Mouse (Mus musculus) left cerebral cortex, adult 18-20 months (tissue): ENCODE measurements at regions not wholly inside any gene's neighbourhood (a gene's known extent, or its start where the extent isn't known, plus 50 kb on each side); places are given as distances from the start of the nearest gene placed in this dataset.

Experiments used
- DNase-seq, 2 experiments: peaks; one replicate each; pipeline ENCODE4 v3.0.0; 2021 to 2022; ENCODE audit warnings: low spot score in 2 of 2, mixed read lengths in 1 of 2

DNA sequence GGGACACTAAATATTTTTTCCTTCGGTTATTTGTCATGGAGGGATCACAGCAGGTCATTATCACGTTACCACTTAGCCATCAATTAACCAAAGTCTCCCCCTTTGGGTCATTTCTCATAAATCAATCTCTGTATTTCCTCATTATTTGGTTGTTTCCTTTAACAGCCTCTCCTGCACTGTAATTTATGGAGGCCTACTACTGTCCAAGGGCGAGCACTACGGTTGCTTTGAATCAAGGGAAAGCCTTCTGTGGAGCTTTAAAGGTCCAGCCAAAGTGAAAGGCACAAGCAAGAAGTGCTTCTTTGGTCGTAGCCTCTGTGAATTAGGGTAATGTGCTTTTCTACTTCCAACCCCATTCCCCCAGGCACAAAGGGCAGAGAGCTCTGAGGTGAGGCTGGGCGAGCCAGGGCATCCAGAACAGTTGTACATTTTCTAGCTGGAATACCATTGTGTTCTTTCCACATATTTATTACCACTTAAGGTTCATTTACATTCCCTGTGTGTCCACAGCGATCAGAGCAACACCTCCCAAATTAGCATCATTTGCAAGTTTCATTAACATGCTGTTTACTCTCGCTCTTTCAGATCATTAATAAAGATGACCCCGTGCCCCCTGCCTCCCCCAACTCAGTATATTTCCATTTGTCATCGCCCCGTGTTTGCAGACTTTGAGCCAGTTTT lies 207.5 kb upstream of the Ppp2r3a start:
- DNase-seq, result no peak

DNA sequence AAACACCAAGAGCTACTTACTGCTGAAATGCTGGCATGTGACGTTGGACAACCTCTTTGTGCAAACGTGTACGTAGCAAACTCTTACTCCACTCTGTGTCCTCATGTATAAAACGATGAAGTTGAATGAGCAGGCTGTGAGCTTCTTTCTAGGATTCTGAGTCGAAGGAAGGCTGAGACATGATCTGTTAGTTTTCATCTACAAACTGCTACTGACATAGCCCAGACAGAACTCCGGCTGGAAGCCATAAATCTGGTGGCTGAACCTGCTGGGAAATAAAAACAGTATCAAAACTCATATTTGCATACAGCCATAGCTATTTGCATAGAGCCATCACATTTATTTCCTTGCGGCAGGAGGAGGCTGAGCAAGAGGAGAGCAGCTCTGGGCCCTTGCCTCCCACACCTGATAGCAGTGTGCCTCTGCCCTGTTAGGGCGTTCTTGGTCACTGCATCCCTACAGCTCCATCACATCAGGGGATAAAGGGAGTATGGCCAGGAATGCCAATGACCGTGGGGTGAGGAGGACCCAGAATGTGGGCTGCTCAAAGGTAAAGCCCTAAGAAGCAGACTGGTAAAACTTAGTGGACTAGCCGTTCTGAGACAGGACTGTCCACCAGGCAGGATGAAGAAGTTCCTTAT lies 206.8 kb upstream of the Ppp2r3a start:
- no peak for DNase-seq

DNA sequence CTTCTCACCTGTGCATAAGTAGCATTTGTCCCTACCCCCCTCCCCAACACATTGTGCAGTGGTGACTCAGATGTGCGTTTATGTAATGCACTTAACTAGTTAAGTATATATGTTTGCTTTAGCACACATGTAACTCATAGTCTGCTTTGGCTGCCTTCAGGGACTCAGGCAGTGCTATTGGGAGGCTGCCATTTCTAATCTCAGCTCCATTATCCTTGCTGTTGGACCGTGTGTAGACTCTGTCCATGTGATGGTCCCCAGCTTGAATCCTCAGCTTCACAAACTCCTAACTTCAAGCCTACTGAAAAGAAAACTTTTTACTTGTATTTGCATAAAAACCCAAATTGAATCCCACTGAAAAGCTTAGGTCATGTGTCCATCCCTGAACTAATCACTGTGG lies 194.7 kb upstream of the Ppp2r3a start:
- DNase-seq, result no peak

DNA sequence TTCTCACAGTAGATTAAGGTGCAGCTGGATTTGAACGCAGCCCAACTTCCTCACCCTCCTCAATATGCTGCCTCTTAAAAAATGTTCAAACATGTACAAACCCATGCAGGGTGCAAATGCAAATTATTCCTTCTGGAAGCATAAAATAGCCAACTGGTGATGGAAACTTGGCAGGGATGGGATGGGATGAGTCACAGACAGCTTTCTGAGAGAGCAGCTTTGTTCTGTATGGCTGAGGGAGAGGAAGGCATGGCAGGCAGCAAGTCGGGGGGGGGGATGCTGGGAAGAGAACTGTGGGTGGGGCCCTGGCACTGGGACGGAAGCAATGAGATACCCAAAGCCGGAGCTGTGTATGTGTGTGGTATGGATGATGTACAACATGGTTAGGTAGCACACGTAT lies 194.2 kb upstream of the Ppp2r3a start:
- DNase-seq, result peak; percentile 70 to 81

DNA sequence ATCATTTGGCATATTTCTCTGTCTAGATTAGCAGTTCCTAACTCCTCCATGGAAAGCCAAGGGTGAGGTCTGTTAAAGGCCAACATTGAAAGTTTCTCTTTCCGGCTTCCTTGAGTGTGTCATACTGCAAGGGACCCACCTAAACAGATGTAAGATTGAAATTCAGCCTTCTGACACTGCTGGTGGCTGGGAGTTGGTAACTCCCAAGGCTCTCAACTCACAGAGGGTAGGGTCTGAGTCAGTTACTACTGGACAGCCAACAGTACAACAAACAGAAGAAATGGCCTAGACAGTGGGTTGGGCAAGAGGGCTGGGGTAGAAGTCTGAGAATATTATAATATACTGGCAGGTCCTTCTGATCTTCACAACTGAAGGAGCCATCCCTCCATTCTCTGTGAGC lies 193.7 kb upstream of the Ppp2r3a start:
- no peak for DNase-seq

DNA sequence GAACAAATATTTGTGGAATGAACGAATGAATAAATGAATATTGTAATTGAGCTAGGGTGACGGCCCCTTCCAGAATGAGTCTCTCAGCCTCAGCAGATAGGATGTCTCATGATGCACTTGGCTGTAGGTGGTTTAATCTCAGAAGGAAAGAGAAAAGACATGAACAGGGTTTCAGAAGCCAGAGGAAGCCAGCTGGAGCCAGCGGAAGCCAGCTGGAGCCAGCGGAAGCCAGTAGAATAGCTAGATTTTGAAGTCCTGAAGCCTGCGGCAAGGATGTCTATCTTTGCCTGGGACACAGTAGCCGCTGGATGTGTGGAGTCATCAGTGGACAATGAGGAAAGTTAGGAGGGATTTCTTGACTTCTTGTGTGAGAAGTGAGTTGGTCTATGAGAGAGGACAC lies 188.3 kb upstream of the Ppp2r3a start:
- no peak for DNase-seq

DNA sequence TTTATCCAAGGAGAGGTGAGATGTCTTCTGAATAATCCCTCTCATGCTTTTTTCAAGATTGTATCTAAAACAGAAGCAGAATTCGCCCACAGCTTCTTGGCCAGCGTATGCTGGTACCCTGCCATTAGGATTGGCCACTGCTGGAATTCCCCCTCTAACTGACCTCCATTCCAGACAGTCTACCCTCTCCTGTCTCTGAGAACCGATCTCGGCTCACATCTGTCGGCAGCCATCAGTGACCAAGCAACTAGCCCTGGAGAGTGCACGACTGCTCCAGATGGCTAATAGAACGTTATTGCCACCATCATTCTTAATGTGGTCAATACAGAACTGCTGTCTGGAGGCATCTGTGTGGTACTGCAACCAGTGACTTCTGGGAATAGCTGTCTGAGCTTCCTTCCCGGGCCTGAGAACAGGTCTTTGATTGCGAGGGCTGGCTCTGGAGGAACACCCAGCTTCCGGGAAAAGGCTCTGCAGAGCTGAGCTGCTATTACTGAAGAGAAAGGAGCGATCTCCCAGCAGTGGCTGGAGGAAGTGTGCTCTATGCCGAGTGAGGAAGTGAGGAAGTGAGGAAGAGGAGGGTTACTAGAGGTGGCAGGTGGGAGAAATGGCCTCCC lies 187.1 kb upstream of the Ppp2r3a start:
- DNase-seq, result no peak

DNA sequence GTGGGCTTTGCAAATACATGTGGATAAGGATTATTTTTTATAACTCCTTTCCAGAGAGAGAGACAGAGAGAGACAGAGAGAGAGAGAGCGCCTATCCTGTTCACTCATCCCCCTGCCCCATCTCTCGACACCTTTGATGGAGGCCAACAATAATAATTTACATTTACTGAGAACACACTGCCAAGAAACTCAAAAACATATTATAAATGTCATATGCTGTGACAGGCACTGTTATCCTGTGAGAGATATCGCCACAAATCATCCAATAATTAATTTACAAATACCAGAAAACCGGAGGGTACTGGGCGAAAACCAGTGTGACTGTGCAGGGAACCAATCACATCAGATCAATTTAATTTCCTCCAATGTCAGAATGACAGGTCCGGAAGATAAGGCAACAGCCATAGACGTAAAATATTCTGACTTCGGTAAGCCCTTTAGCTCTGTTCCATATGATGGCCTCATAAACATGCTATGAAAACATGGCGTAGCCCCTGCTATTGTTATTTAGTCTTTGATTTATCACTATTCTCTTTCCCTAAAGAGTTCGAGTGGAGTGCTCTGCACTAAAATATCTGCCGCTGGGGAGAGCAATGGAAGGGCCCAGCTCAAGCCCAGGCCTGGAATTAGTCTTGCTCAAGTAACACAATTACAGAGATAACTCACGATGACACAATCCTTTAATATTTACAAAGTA lies 173.5 kb upstream of the Ppp2r3a start:
- no peak for DNase-seq

DNA sequence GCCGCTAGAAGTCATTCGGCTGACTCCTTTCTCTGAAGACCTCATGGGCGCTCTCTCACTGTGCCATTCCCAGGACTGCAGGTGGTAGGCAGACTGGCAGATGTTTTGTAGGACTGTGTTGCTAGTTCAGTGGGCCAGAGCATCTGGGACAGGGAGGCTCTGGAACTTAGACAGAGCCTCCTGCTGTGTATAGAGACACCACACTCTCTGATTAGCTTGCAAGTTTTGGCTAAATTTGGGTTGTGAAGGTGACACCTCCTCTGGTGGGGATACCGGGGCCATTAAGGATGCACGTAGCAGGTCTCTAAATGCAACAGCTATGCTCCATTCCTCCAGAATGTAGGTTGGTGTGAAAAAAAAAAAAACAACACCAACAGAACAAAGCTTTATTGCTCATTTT lies 171.4 kb upstream of the Ppp2r3a start:
- DNase-seq, result peak; percentile 31 to 42

DNA sequence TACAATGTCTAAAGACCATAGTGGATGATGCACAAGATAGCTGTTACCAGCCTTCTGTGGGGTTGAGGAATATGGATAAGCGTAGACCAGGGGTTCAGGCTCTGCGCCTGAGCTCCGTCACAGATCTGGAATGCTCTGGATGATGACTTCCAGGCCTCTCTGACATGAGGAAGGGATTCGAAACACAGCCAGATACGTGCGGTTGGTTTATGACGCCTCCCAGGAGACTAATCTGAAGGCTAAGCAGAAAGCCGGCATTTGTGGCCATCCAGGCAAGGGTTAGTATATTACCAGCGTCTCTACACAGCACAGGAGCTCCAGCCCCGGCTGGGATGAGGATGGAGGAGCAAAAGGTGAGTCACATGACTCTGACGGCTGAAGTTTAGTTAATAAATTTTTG lies 170.4 kb upstream of the Ppp2r3a start:
- DNase-seq, result no peak

DNA sequence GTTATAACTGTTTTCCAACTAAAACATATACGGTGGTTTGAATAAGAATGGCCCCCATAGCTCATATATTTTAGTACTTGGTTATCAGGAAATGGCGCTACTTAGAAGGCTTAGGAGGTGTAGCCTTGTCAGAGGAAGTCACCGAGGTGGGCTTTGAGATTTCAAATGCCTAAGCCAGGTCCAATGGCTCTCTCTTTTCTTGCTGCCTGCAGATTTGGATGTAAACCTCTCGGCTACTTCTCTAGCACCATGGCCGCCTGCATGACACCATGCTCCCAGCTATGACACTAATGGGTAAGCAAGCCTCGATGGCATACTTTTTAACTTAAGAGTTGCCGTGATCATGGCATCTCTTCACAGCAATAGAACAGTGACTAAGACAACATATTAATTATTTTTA lies 169.5 kb upstream of the Ppp2r3a start:
- DNase-seq, result no peak

DNA sequence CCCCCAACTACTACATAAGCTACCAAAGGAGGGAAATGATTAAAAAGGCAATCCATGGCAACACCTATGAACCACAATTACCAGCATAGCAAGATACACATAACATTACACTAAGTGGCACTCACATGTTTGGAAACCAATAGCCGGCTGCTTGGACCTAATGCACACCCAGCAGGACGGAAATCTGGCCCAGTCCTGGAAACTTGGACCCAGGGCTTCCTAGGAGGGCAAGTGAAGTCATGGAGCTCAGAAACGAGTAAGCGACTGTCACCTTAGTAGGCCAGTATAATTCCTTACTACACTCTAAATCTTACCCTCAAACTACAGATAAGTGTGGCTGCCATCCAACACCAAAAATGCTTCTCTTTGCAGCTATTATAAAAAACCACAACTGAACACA lies 168.6 kb upstream of the Ppp2r3a start:
- no peak for DNase-seq

DNA sequence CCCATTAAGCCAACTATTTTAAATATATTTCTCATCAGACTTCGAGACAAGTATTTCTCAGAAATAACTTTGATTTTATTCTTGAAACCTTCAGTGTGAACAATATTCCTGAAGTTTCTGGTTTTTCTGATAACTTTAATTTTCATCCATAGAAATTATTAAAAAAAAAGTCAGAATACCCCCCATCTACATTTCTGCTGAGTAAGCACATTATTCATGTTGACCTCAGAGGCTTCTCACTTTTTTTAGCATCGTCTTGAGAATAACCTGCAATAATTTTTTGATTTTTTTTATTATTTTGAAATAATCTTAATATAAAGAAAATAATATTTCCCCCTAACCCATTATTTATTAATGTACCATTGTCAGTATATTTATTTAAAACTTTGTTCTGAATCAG lies 166.1 kb upstream of the Ppp2r3a start:
- DNase-seq, result no peak

DNA sequence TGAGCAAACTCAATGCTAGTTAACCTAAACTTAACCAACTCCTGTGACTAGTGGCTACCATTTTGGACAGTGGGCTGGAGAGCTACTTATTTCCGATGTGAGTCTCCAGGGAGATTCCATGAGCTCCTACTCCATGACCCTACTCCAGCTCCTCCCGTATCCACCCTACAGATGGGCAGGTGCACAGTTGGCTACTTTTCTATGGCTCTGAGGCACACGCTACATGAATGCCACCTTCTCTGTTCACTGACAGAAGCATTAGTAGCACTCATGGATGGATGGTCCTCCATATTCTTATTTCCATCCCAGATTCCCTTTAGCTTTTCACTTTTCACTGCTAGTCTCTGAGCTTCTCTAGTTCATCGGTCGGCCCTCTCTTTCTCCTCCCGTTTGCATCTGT lies 164.7 kb upstream of the Ppp2r3a start:
- no peak for DNase-seq

DNA sequence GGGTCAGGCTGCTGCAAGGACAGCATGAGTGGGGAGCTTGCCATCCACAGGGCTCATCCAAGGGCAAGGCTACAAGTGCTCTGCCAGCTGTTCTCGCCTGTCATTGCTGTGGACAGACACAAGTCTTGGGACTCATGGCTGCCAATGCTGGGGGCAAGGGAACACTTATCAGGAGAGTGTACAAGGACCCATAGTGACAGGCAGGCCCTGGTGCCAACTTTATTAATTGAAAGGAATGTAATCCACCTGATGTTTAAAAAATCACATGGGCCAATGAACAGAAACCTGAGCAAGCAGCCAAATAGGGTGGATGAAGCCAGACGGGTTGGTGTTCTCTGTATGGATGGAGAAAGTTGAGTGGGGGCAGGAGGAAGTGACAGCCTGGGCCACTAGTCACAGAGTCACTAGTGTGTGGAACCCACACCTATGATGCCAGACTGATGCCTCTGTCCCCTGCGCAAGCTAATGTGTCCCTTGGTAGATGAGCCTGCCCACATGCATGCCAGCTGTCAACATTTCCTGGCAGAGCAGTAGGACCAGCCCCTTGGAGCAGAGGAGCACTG lies 161.6 kb upstream of the Ppp2r3a start:
- no peak for DNase-seq

DNA sequence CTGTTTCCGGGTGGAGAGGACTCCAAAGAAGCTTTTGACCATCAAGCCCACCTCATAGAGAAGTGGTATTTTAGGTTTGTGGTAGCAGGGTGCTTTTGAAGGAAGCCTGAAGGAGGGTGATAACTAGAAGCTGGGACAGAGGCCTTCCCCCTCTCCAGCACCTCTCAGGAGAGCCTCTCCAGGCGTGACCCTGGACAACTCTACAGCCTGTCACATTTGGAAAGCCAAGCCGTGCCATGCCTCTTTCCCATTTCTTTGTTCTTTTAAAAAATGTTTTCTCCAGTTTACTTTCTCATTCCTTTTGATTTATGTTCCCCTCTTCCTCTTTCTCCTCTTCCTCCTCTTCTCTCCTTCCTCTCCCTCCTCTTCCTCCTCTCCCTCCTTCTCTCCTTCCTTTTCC lies 160.4 kb upstream of the Ppp2r3a start:
- DNase-seq, result no peak

DNA sequence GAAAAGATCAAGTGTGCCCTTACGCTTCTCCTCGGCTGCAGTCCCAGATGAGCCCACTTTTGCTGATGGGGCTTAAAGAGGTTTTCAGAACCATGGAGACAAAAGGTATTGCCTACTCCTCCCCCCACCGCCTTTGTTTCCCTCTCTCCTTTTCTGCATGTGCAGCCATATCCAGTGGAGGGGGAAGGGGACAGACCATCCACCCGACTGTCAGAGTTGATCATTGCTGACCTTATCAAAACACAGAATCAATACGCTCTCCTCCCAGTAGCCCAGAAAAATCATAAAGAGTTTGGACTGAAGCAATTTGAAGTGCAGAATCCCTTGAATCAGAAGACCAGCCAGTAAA lies 159.9 kb upstream of the Ppp2r3a start:
- no peak for DNase-seq

DNA sequence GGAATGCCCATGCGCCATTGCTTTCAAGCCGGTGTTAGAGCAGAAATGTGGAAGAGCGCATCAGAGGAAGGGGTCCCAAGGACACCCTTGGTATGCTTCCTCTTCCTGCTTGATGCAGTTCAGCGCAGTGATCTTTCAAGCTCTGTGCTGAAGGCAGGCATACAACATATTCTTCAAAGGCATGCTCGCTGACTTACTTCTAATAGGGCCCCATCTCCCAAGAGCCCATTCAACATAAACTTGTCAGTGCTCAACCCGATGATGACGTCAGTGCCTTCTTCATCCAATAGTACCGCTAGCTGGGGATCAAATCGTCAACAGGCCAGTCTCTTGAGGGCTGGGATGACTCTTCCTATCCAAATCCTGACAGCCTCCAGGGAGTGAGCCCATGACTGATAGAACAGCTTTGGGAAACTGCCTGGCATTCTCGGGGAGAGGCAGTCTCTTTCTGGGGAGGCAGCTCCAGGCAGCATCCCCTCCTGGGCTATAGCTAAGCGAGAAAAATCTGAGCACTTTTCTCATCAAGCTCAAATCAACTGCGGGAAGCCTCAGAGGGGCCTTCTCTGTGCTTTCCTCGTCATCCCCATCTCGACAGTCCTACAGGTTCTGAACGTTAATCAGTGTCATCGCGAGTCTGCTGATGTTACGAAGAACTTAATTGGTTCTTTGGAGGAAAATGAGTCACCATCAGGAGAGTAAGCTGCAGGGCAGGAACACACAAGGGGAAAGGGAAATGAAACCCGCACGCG lies 159.4 kb upstream of the Ppp2r3a start:
- DNase-seq, result no peak

DNA sequence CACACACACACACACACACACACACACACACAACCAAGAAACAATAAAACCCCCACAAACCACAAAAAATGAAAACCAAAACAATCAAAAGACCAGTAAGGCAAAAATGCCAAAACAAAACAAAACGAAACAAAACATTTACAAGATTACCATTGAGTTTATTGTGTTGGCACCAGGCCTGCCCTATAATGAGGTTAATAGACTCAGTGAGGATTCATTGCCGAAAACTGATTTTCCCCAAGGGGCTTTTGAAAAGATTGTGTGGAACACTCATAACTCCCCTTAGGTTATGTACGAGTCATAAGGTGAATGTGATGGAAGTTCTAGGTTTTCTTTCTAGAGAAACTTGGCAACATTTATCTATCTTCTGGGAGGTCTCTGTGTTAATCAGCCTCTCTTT lies 158.8 kb upstream of the Ppp2r3a start:
- DNase-seq, result no peak

DNA sequence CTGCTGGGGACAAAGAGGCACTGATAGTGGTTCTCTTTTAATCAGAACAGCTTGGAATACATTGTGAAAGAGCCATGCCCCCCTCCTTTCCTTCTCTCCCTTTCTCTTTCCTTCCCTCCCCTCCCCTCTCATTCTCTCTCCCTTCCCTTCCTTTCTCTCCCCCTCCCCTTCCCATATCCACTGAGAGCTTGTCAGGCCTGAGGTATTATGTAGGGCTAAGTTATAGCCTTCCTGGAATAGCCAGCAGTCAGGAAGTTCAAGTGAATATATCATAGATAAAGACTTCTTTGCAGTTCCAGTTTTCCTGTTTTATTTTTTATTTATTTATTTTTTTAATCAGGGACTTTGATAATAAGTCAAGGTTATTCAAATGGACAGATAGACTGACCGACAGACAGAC lies 156.5 kb upstream of the Ppp2r3a start:
- DNase-seq, result no peak

DNA sequence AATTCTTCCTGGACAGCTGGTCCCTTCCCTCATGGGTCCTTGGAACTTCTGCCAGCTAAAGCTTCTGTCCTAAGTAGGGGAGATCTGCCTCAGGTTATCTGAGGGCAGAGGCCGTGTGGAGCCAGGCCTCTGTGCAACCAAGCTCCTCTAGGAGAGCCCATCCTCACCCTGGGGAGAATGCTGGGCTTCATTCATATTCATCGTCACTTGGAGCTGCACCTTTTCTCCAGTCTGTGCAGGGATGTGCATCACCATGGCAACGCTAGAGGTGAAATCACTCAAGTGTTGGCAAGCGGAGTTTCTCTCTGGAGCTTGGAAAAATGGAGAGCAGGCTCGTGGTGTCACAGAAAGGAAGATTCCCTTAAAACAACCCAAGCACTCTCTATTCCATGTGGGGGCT lies 155.5 kb upstream of the Ppp2r3a start:
- DNase-seq, result peak; percentile 52 to 68
